Mouse (Mus musculus) stomach, postnatal 0 days (tissue): ENCODE results near the gene Dock1.

ENCODE experiments used
- CTCF ChIP-seq: IDR thresholded peaks from 2 replicates; pipeline ENCODE4 v1.5.1; 2016; ENCODE audit warnings: antibody characterized with exemption, low read depth, mild to moderate bottlenecking, moderate library complexity
- EP300 ChIP-seq: optimal IDR thresholded peaks from 2 replicates; pipeline ENCODE3; 2016; ENCODE audit warnings: antibody characterized with exemption

- no peak for TF ChIP-seq CTCF
- TF ChIP-seq EP300, result no peak
Observed at GRCm38 (mm10) chr7:134787110-134787509, 116.7 kb downstream of the Dock1 start.
